ENCODE assay signal across 8 mouse cellular contexts in genomic region chr7:81454331-81455039, GRCm38 (mm10). TPM values are rescaled to one million over a fixed set of nuclear protein-coding genes. Genes with fewer than 3 reads are reported as not detected.
A peak's percentile ranks its signal among the peaks of the same experiment; 100 is the strongest.
DNase-seq lines count a peak whose midpoint lies in the region; ATAC-seq and TF ChIP-seq lines count a peak whose summit lies in the region.

No protein-coding gene starts in this region.

- DNase-seq in brain, embryonic 14.5 days (ENCODE audit: low read depth): peak; percentile 37
- peak; percentile 42 for DNase-seq in heart, postnatal 25 days (ENCODE audit: low spot score)
- peak; percentile 31 to 50 for DNase-seq in kidney, postnatal 4 days
- peak; percentile 20 for DNase-seq in lung, adult 2 months
- no peak for DNase-seq in spleen, postnatal 36 days (ENCODE audit: low spot score in 2 of 2)

- WGBS in forebrain, embryonic 15.5 days: 2% methylated on average over 86 of the region's 87 CpGs
- 1% methylated on average over 87 of the region's 87 CpGs for WGBS in lung, adult 2 months
- 2% methylated on average over 73 of the region's 87 CpGs for WGBS in olfactory bulb, adult 2 months

- H3K4me1 ChIP-seq in ES-Bruce4 (ENCODE audit: control insufficient read depth, insufficient read depth, low read length): no peaks in the 10 kb centered on the region
- H3K4me1 ChIP-seq in forebrain, embryonic 15.5 days: peaks cover 26% of the 10 kb centered on the region
- H3K4me1 ChIP-seq in lung, adult 2 months (ENCODE audit: control insufficient read depth, insufficient read depth, low read length): peaks cover 4% of the 10 kb centered on the region; the same call in 1 of the 2 replicates
- peaks cover 20% of the 10 kb centered on the region for H3K4me1 ChIP-seq in olfactory bulb, adult 2 months (ENCODE audit: control insufficient read depth, insufficient read depth, low read length)

- no peaks in the 10 kb centered on the region for H3K36me3 ChIP-seq in ES-Bruce4 (ENCODE audit: control insufficient read depth, insufficient read depth, low read length, poor library complexity, severe bottlenecking)
- H3K36me3 ChIP-seq in forebrain, embryonic 15.5 days: no peaks in the 10 kb centered on the region

- no peak for TF ChIP-seq EP300 in ES-Bruce4 (IDR thresholded peaks at IDR 0.05; ENCODE audit: insufficient read depth, low read depth, low read length)

- peak; percentile 59 for ATAC-seq in forebrain, embryonic 15.5 days (replicated peaks)

- H3K27ac ChIP-seq in ES-Bruce4 (ENCODE audit: insufficient read depth, low read length): no peak overlapping the region
- H3K27ac ChIP-seq in forebrain, embryonic 15.5 days (replicated peaks): no peak overlapping the region
- H3K27ac ChIP-seq in olfactory bulb, adult 2 months (ENCODE audit: insufficient read depth, low read depth, low read length): no peak overlapping the region

- peak overlapping the region; percentile 69 for H3K9ac ChIP-seq in ES-Bruce4 (ENCODE audit: low read depth, poor library complexity, severe bottlenecking)
- H3K9ac ChIP-seq in forebrain, embryonic 15.5 days (replicated peaks): peak overlapping the region; percentile 31

- TF ChIP-seq POLR2A in ES-Bruce4 (IDR thresholded peaks at IDR 0.05; ENCODE audit: insufficient read depth, low read length): no peak
- TF ChIP-seq POLR2A in brain, embryonic 14.5 days (IDR thresholded peaks at IDR 0.05; ENCODE audit: borderline replicate concordance, extremely low read depth, insufficient read depth, insufficient read length, poor library complexity, severe bottlenecking): no peak
- TF ChIP-seq POLR2A in lung, adult 2 months (IDR thresholded peaks at IDR 0.05; ENCODE audit: borderline replicate concordance, extremely low read depth, low read depth, low read length): no peak
- TF ChIP-seq POLR2A in olfactory bulb, adult 2 months (IDR thresholded peaks at IDR 0.05; ENCODE audit: insufficient read depth, low read depth, low read length): no peak

- peaks cover 18% of the 10 kb centered on the region for H3K27me3 ChIP-seq in ES-Bruce4 (ENCODE audit: control insufficient read depth, insufficient read depth, low read length, poor library complexity, severe bottlenecking)
- peaks cover 69% of the 10 kb centered on the region for H3K27me3 ChIP-seq in forebrain, embryonic 15.5 days

- intact Hi-C loops in heart, postnatal 25 days (cut with DNase I): no loop called here

- no peaks in the 10 kb centered on the region for H3K9me3 ChIP-seq in ES-Bruce4 (replicated peaks; ENCODE audit: control insufficient read depth, insufficient read depth, low read length, poor library complexity, severe bottlenecking)
- no peaks in the 10 kb centered on the region for H3K9me3 ChIP-seq in forebrain, embryonic 15.5 days

- H3K4me2 ChIP-seq in forebrain, embryonic 15.5 days (replicated peaks): peak overlapping the region; percentile 96

- no peak for TF ChIP-seq CTCF in ES-Bruce4 (IDR thresholded peaks at IDR 0.05; ENCODE audit: low read depth, low read length)
- no peak for TF ChIP-seq CTCF in brain, embryonic 14.5 days (IDR thresholded peaks at IDR 0.05; ENCODE audit: borderline replicate concordance, extremely low read depth, insufficient read depth, insufficient read length)
- no peak for TF ChIP-seq CTCF in lung, adult 2 months (IDR thresholded peaks at IDR 0.05; ENCODE audit: insufficient read depth, low read length)
- TF ChIP-seq CTCF in olfactory bulb, adult 2 months (IDR thresholded peaks at IDR 0.05; ENCODE audit: insufficient read depth, low read depth, low read length): no peak

- peak overlapping the region; percentile 27 for H3K4me3 ChIP-seq in ES-Bruce4 (ENCODE audit: low read depth, low read length)
- H3K4me3 ChIP-seq in forebrain, embryonic 15.5 days: peak overlapping the region; percentile 47
- H3K4me3 ChIP-seq in lung, adult 2 months (replicated peaks; ENCODE audit: extremely low read depth, low read depth, low read length): peak overlapping the region; percentile 70
- H3K4me3 ChIP-seq in olfactory bulb, adult 2 months (ENCODE audit: insufficient read depth, low read depth, low read length): peak overlapping the region; percentile 65

RNA-seq across cellular contexts. Expression of gene Cpeb1, which starts 0.8 kb away (rescaled TPM):
- polyA plus RNA-seq in ES-Bruce4 (2011; ENCODE audit: insufficient read depth, insufficient read length, low read depth, missing spikeins): 9.5 and 14.8 TPM in 2 replicates
- polyA plus RNA-seq in brain, embryonic 14.5 days (2012; rRNA removed): 4.4 and 6.5 TPM in 2 replicates
- 2.0 and 2.1 TPM in 2 replicates for polyA plus RNA-seq in forebrain, embryonic 15.5 days (2015; fragmentation: Nextera tagmentation; extraction: Ambion mirVana)
- 10 to 100 TPM in 1 of 2 experiments, 1 to 10 TPM in 1; 7.0 to 12.3 TPM for total RNA-seq in heart, postnatal 25 days (2021)
- 12.5 and 15.9 TPM in 2 replicates for polyA plus RNA-seq in lung, adult 2 months (2012; rRNA removed)
- polyA plus RNA-seq in olfactory bulb, adult 2 months (2012; ENCODE audit: insufficient read depth, insufficient read length, low replicate concordance, missing spikeins): not detected in 2 replicates

RNA-seq across cellular contexts. Expression of gene Ap3b2, which starts 39.2 kb away (rescaled TPM):
- 6.7 and 7.2 TPM in 2 replicates for polyA plus RNA-seq in ES-Bruce4 (2011; ENCODE audit: insufficient read depth, insufficient read length, low read depth, missing spikeins)
- 155 and 162 TPM in 2 replicates for polyA plus RNA-seq in brain, embryonic 14.5 days (2012; rRNA removed)
- polyA plus RNA-seq in forebrain, embryonic 15.5 days (2015; fragmentation: Nextera tagmentation; extraction: Ambion mirVana): 119 and 120 TPM in 2 replicates
- total RNA-seq in heart, postnatal 25 days (2021): not detected
- 0.08 and 0.09 TPM in 2 replicates for polyA plus RNA-seq in lung, adult 2 months (2012; rRNA removed)
- polyA plus RNA-seq in olfactory bulb, adult 2 months (2012; ENCODE audit: insufficient read depth, insufficient read length, low replicate concordance, missing spikeins): not detected in 2 replicates

RNA-seq across cellular contexts. Expression of gene BC048679, which starts 43.6 kb away (rescaled TPM):
- not detected in 2 replicates for polyA plus RNA-seq in ES-Bruce4 (2011; ENCODE audit: insufficient read depth, insufficient read length, low read depth, missing spikeins)
- not detected in 2 replicates for polyA plus RNA-seq in brain, embryonic 14.5 days (2012; rRNA removed)
- polyA plus RNA-seq in forebrain, embryonic 15.5 days (2015; fragmentation: Nextera tagmentation; extraction: Ambion mirVana): not detected in 2 replicates
- total RNA-seq in heart, postnatal 25 days (2021): not detected
- not detected in 2 replicates for polyA plus RNA-seq in lung, adult 2 months (2012; rRNA removed)
- not detected in 2 replicates for polyA plus RNA-seq in olfactory bulb, adult 2 months (2012; ENCODE audit: insufficient read depth, insufficient read length, low replicate concordance, missing spikeins)

Comparison
In these comparisons a context has a peak if more than half of its experiments do, and no peak if none do; other contexts are left out.
1. DNase-seq: peak in brain, embryonic 14.5 days (single experiment), heart, postnatal 25 days (single experiment), kidney, postnatal 4 days (2 of 2) and lung, adult 2 months (single experiment); none in spleen, postnatal 36 days (0 of 2).
2. Peak in every context shown above with its lines, with median percentiles within 50 percentile points of each other: H3K4me3 ChIP-seq.